Mouse (Mus musculus) lung, postnatal 0 days (tissue): ENCODE data around the gene Frmd4a.

Experiments
- CTCF ChIP-seq: IDR thresholded peaks from 2 replicates; pipeline ENCODE4 v1.5.1; 2016; ENCODE audit warnings: antibody characterized with exemption, mild to moderate bottlenecking
- EP300 ChIP-seq: IDR thresholded peaks from 2 replicates; pipeline ENCODE4 v1.6.1; 2016; ENCODE audit warnings: antibody characterized with exemption, mild to moderate bottlenecking, control low read depth

DNA sequence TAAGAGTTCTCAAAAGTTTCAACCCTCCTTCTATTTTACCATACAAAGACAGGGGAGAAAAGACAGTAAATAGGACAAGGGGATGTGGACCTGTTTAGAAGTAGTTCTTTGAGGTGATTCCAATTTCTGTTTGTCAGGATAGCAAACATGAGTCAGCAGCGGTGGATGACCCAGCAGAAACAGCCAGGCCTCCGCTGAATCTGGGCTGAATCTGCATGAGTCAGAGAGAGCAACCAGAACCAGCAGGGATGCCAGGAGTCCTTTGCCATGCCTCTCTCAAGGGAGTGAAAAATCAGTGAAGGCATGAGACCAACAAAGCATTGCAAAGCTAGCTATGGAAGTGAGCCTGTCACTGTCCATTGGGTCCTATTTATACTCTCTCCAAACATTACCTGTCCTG is 643.2 kb downstream of the Frmd4a start:
- TF ChIP-seq CTCF = no peak
- no peak for TF ChIP-seq EP300
